Mouse (Mus musculus) lung, postnatal 0 days (tissue): Measurements from ENCODE around the gene Bag5. TPM values are rescaled to one million over a fixed set of nuclear protein-coding genes. Genes with fewer than 3 reads are reported as not detected.

Experiments
- ATAC-seq: fragments of 200-750 bp; cut with Nextera tagmentation; 2 replicates; pipeline ENCODE4 v1.8.0; 2017; ENCODE audit warnings: moderate library complexity
- DNase-seq: peaks from one replicate; pipeline ENCODE4 v3.0.0-alpha.2; 2016; ENCODE audit warnings: low spot score
- H3K27ac ChIP-seq: fragments of 300-500 bp; sonication (generic); 2 replicates; pipeline ENCODE4 v1.5.1; 2014; ENCODE audit warnings: antibody characterized with exemption, mild to moderate bottlenecking, low read length, mixed read lengths
- H3K27me3 ChIP-seq: fragments of 300-500 bp; sonication (generic); replicated peaks from 2 replicates; pipeline ENCODE4 v1.6.1; 2014; ENCODE audit warnings: low read length, mixed read lengths; ENCODE audit not compliant: insufficient read depth
- H3K36me3 ChIP-seq: fragments of 300-500 bp; sonication (generic); 2 replicates; pipeline ENCODE4 v1.6.1; 2014; ENCODE audit warnings: low read length, mixed read lengths; ENCODE audit not compliant: insufficient read depth
- H3K4me1 ChIP-seq: fragments of 300-500 bp; sonication (generic); 2 replicates; pipeline ENCODE4 v1.6.1; 2014; ENCODE audit warnings: antibody characterized with exemption, low read depth, low read length, mixed read lengths; ENCODE audit not compliant: insufficient read depth
- H3K4me2 ChIP-seq: fragments of 300-500 bp; sonication (generic); replicated peaks from 2 replicates; pipeline ENCODE4 v1.6.1; 2014; ENCODE audit warnings: low read depth, mild to moderate bottlenecking, low read length, moderate library complexity, mixed read lengths
- H3K4me3 ChIP-seq: fragments of 300-500 bp; sonication (generic); 2 replicates; pipeline ENCODE4 v1.5.1; 2014; ENCODE audit warnings: low read depth, low read length
- H3K9ac ChIP-seq: fragments of 300-500 bp; sonication (generic); replicated peaks from 2 replicates; pipeline ENCODE4 v1.6.1; 2014; ENCODE audit warnings: low read depth, mild to moderate bottlenecking
- H3K9me3 ChIP-seq: fragments of 300-500 bp; sonication (generic); 2 replicates; pipeline ENCODE4 v1.6.1; 2016; ENCODE audit warnings: low read length, mixed read lengths
- CTCF ChIP-seq: IDR thresholded peaks from 2 replicates; pipeline ENCODE4 v1.5.1; 2016; ENCODE audit warnings: antibody characterized with exemption, mild to moderate bottlenecking
- EP300 ChIP-seq: IDR thresholded peaks from 2 replicates; pipeline ENCODE4 v1.6.1; 2016; ENCODE audit warnings: antibody characterized with exemption, mild to moderate bottlenecking, control low read depth
- WGBS: fragments of 180-500 bp; shearing (Covaris S2); extraction: QIAGEN DNeasy Blood & Tissue Kit; methylation state at CpG from one replicate; pipeline ENCODE4 v1.1.7; 2014; 5-methylcytosine and 5-hydroxymethylcytosine counted together
- polyA plus RNA-seq: library from polyadenylated mRNA; unstranded; fragments of >200 nt; fragmentation: Nextera tagmentation; extraction: Ambion mirVana; gene quantifications from 2 replicates; pipeline ENCODE4 v1.2.1, GENCODE M21; 2015

The Bag5 gene
- polyA plus RNA-seq, 1 experiment from 2014 or later = 48.9 TPM

DNA sequence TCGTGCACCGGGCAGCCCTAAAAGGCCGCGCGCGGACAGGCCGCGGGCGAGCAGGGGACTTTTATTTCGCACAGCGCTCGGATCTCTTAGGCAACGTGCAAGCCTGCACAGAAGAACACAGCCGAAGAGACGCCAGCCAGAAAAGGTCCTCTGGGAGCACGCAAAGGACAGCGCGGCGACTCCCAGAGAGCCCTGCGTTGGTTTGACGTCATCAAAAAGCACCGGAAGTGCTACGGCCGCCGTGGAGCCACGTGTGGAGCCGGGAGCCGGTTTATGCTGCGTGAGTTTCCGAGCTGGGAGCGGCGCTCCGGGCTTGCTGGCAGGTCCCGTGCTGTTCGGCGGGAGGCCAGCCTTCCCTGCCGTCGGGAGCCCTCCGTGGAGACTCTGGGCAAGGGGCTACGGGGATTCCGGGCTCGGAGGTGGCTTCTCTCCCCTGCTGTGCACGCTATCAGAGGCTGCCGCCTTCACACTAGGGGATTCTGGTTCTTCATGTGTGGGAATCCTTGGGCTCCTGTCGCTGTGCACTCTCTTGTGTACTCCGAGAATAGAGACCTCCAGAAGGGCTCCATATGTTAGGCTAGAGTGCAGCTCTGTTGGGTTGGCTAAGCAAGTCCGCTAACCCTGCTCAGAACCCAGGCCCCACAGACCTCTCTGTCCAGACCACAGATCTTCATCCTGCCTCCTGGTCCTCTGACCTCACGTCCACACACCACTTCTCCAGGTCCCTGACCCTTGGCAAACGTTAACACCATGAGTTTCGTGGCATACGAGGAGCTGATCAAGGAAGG is 35.0 kb downstream of the Bag5 start, which contains the start of gene Trmt61a:
Gene Trmt61a, plus strand, starts transcription at position 224 of the 788 bp plus-strand sequence.
- Histone ChIP-seq H3K27me3 (peaks cover 7% of the 10 kb centered on the region; the same call in 1 of the 2 replicates), H3K4me1 (peaks cover 14% of the 10 kb centered on the region), H3K27ac (peak within 1 kb of the TSS; percentile 89), H3K36me3 (no peaks in the 10 kb centered on the region), H3K9ac (peak within 1 kb of the TSS; percentile 26), H3K4me3 (peak within 1 kb of the TSS; percentile 69), H3K9me3 (no peaks in the 10 kb centered on the region), H3K4me2 (peak within 1 kb of the TSS; percentile 96)
- TF ChIP-seq EP300 = no peak
- peak; percentile 97 for DNase-seq
- ATAC-seq = peak; percentile 93
- under 1% methylated on average over 51 of the region's 51 CpGs for WGBS

DNA sequence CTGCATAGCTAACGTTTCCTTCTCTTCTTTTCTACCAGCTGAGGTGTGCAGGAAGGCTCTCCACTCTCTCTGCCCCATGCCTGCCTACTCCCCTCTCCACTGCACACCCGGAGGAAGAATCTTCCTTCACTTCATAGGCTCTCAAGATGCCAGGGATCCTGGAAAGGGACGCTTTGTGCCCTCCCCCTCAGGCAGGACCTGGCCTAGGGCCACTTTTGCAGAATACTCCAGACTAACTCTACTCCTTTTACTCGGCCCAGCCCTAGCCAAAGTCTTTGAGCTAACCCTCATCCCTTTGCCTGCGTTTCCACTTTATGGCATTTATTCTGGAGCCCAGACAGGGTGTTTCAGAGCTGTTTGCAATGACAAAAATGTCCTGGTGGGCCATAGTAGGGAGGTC is 35.6 kb downstream of the Bag5 start:
- ATAC-seq (peak; percentile 30), DNase-seq (no peak)
- H3K4me2 ChIP-seq = peak overlapping the region; percentile 96
- no peaks in the 10 kb centered on the region for H3K36me3 ChIP-seq
- TF ChIP-seq EP300 (no peak), CTCF (no peak)
- no peaks in the 10 kb centered on the region for H3K9me3 ChIP-seq
- peak overlapping the region; percentile 69 for H3K4me3 ChIP-seq
- 7% methylated on average over 5 of the region's 5 CpGs for WGBS
- peaks cover 14% of the 10 kb centered on the region; the same call in 1 of the 2 replicates for H3K27me3 ChIP-seq
- H3K4me1 ChIP-seq = peaks cover 18% of the 10 kb centered on the region
- H3K27ac ChIP-seq = peak overlapping the region; percentile 89
- H3K9ac ChIP-seq = peak overlapping the region; percentile 26

DNA sequence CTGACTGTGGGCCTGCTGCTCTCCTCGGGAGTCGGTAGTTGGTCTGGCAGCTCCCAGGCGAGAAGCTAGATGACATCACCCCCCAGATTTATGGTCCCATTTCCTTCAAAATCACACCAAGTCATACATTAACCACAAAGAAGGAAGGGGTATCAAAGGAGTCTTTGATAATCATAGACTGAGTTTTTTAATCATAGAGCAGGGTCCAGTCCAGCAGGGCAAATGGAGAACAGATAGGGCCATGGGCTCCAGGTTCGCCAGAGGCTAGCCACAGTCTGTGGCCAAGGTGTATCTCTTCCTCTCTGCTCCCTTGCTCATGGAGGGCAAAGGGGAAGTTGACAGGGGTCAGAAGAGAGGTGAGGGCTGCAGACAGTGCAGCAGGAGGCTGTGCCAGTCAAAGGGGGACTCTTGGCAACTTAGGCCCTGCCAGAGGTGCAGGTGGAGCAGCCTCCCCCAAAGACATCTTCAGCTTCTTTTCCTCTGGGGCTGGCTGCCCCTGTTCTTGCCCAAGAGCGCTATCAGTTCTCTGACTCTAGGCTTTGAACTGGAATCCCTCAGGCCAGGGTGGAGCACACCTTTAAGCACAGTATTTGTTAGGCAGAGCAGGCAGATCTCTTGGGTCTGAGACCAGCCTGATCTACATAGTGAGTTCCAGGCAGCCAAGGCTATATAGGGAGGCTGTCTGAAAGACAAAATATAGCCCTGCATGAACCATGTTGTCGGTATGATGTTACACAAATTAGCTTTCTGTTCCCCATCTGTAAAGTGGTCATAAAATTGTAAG is 37.1 kb downstream of the Bag5 start:
- Histone ChIP-seq H3K4me2 (no peak overlapping the region), H3K27ac (no peak overlapping the region), H3K27me3 (peaks cover 20% of the 10 kb centered on the region; the same call in 1 of the 2 replicates), H3K36me3 (no peaks in the 10 kb centered on the region), H3K4me3 (no peak overlapping the region), H3K4me1 (peaks cover 28% of the 10 kb centered on the region), H3K9ac (no peak overlapping the region), H3K9me3 (no peaks in the 10 kb centered on the region)
- DNase-seq = no peak
- 71% methylated on average over 6 of the region's 6 CpGs for WGBS
- TF ChIP-seq CTCF (no peak), EP300 (no peak)
- no peak for ATAC-seq

DNA sequence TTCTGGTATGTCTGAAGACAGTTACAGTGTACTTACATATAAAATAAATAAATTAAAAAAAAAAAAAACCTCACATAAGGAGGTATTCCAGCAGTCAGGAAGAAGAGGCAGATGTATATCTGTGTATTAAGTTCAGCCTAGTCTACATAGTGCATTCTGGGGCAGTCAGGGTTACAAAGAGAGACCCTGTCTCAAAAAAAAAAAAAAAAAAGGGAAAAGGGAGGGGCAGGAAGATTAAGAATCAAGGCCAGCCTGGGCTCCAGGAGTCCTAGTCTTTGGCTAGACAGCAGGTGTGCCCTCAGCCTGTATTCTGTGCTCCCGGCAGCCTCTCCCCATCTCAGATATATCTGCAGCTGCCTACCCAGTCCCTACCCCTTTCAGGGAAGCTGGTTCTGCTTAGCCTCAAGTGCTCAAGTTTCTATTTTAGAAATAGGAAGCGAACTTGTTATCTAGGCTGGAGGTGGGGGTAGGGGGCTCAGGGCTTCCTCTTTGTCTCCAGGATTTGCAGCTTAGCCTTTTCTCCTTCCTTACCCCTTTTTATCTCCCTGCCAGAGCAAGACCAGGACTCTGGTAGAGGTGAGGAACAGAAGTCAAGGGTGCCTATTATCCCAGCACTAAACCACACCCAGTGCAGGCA is 38.1 kb downstream of the Bag5 start:
- Histone ChIP-seq H3K36me3 (no peaks in the 10 kb centered on the region), H3K4me2 (no peak overlapping the region), H3K9ac (no peak overlapping the region), H3K27me3 (peaks cover 20% of the 10 kb centered on the region; the same call in 1 of the 2 replicates), H3K4me1 (peaks cover 37% of the 10 kb centered on the region), H3K4me3 (no peak overlapping the region), H3K27ac (no peak overlapping the region), H3K9me3 (no peaks in the 10 kb centered on the region)
- DNase-seq (no peak), ATAC-seq (no peak)
- TF ChIP-seq EP300 (no peak), CTCF (no peak)
- WGBS = 61% methylated on average over 2 of the region's 2 CpGs

DNA sequence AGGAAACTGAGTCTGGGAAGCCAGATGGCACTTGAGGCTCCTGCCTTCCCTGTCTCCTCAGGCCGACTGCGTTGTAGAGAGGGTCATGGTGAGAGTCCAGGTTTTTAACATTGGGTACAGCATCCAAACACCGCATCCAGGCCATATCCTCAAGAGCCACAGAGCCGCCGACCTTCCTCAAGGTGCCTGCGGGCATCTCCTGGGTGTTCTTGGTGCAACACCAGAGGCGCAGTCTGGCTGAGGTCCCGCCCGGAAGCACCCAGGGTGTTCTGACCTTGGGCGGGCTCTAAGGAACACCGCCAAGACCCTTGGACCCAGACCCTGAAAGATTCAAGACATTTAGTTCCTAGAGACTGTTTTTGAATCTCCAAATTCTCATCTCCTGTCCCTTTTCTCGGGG is 40.5 kb downstream of the Bag5 start:
- no peak overlapping the region for H3K9ac ChIP-seq
- no peak for ATAC-seq
- WGBS = 9% methylated on average over 12 of the region's 12 CpGs
- peaks cover 29% of the 10 kb centered on the region; the same call in 1 of the 2 replicates for H3K4me1 ChIP-seq
- no peak for DNase-seq
- TF ChIP-seq EP300 (no peak), CTCF (no peak)
- no peaks in the 10 kb centered on the region for H3K36me3 ChIP-seq
- H3K9me3 ChIP-seq = no peaks in the 10 kb centered on the region
- H3K4me3 ChIP-seq = peak overlapping the region; percentile 47; the same call in 1 of the 2 replicates
- peaks cover 20% of the 10 kb centered on the region; the same call in 1 of the 2 replicates for H3K27me3 ChIP-seq
- H3K4me2 ChIP-seq = peak overlapping the region; percentile 84
- no peak overlapping the region for H3K27ac ChIP-seq
